Mouse (Mus musculus): ENCODE results near the gene Apol10b. TPM values are rescaled to one million over a fixed set of nuclear protein-coding genes. Genes with fewer than 3 reads are reported as not detected.

Apol10b gene
- 0.13 and 0.30 TPM in 2 replicates for polyA plus RNA-seq (2021; fragmentation: Nextera tagmentation)
- long read RNA-seq, experiment 1, result 0 reads
- long read RNA-seq, experiment 2, partial matches to known transcripts, result 0 of 1 reads
- long read RNA-seq, experiment 2, other reads (novel, unspliced or antisense), result 1 of 1 reads

DNA sequence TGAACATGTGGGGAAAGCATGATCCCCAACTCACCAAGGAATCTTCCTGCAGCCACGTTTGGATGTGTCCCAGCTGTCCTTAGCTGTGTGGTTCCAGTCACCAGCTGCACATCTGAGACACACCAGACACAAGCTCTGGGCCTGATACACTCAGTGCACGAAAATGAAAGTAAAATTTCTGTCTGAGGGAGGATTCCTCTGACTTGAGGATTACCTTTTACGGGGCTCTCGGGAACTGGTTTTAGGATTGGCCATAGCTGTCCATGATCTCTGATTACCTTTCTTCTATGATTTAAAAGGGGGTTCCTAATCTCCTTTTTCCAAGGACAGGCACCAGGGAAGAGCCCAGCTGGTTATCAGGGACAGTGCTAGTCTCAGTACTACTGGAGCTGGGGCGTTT is at the start of gene Apol10b:
Apol10b (minus strand) TSS at position 165 of the 400 bp plus-strand sequence.

DNA sequence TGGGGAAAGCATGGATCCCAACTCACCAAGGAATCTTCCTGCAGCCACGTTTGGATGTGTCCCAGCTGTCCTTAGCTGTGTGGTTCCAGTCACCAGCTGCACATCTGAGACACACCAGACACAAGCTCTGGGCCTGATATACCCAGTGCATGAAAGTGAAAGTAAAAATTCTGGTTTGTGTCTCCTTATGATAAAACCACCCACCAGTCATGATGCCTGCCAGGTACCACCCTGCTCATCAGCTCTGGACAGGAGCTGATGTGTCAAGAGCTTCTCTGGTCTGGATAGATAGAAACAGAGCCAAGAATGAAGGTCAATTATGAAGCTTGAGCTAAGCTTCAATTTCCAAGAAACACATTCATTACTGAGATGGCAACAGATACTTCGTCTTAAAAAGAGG is 47.3 kb upstream of the Apol10b start, which contains the start of gene Apol11b:
Apol11b (minus strand) TSS at position 111 of the 400 bp plus-strand sequence.

DNA sequence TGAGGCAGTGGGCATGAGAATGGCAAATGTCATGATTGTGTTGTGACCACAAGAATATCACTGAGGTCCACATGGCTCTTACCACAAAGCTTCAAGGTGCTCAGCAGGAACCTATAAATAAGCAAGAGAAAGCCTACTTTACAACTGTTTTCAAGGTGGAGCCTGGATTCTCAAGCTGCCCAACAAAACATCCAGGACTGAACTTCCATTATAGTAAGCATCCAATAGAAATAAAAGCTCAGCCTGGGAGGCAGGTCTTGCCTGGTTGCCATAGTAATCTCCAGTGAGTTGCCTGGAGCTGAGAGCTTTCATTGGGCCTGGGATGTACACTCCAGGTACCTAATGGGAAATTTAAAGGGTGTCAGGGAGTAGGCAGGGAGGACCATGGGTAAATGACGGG is 3.0 kb upstream of the Apol10b start, which contains the start of gene Gm36245:
Gm36245 (plus strand) TSS at position 301 of the 400 bp plus-strand sequence.

DNA sequence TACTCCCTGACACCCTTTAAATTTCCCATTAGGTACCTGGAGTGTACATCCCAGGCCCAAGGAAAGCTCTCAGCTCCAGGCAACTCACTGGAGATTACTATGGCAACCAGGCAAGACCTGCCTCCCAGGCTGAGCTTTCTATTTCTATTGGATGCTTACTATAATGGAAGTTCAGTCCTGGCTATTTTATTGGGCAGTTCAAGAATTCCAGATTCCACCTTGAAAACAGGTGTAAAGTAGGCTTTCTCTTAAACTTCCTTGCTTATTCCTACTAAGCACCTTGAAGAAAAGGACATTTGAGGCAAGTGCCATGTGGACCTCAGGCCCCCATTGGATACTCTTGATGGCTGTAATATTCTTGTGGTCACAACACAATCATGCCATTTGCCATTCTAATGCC is 34.1 kb downstream of the Apol10b start, which contains the start of gene 1700025B11Rik:
1700025B11Rik (minus strand) TSS at position 101 of the 400 bp plus-strand sequence.

Other genes starting within 250 kb of the Apol10b start
- 0.33 and 0.49 TPM in 2 replicates for gene Apol7a, start 197.0 kb downstream of the Apol10b start, polyA plus RNA-seq (2021; fragmentation: Nextera tagmentation)
- 0.18 TPM in 1 of 2 replicates, not detected in the other for gene Apol9a, start 185.0 kb downstream of the Apol10b start, polyA plus RNA-seq (2021; fragmentation: Nextera tagmentation)
- 0.11 and 0.29 TPM in 2 replicates for gene Apol7b, start 148.6 kb downstream of the Apol10b start, polyA plus RNA-seq (2021; fragmentation: Nextera tagmentation)
- gene Apol10a, start 119.1 kb downstream of the Apol10b start, polyA plus RNA-seq (2021; fragmentation: Nextera tagmentation), result not detected in 2 replicates
- gene Apol11a, start 87.9 kb downstream of the Apol10b start, polyA plus RNA-seq (2021; fragmentation: Nextera tagmentation), result not detected in 2 replicates
- not detected in 2 replicates for gene Apol7c, start 62.8 kb downstream of the Apol10b start, polyA plus RNA-seq (2021; fragmentation: Nextera tagmentation)
- not detected in 2 replicates for gene 1700025B11Rik, start 34.2 kb downstream of the Apol10b start, polyA plus RNA-seq (2021; fragmentation: Nextera tagmentation)
- not detected in 2 replicates for gene Gm36245, start 3.1 kb upstream of the Apol10b start, polyA plus RNA-seq (2021; fragmentation: Nextera tagmentation)
- not detected in 2 replicates for gene Apol11b, start 47.2 kb upstream of the Apol10b start, polyA plus RNA-seq (2021; fragmentation: Nextera tagmentation)
- gene Apol7e, start 102.7 kb upstream of the Apol10b start, polyA plus RNA-seq (2021; fragmentation: Nextera tagmentation), result 0.20 TPM in 1 of 2 replicates, not detected in the other
- 0.38 and 0.69 TPM in 2 replicates for gene Apol9b, start 132.9 kb upstream of the Apol10b start, polyA plus RNA-seq (2021; fragmentation: Nextera tagmentation)
- gene Apol8, start 160.9 kb upstream of the Apol10b start, polyA plus RNA-seq (2021; fragmentation: Nextera tagmentation), result 1.2 and 2.6 TPM in 2 replicates
- 6.5 and 6.6 TPM in 2 replicates for gene Myh9, start 246.1 kb upstream of the Apol10b start, polyA plus RNA-seq (2021; fragmentation: Nextera tagmentation)